Mouse (Mus musculus) lung, adult 2 months (tissue): ENCODE data around the gene Tm2d1.

Experiments used
- CTCF ChIP-seq: fragments of 200-500 bp; IDR thresholded peaks from 2 replicates; pipeline ENCODE4 v1.5.1; 2011; ENCODE audit warnings: mild to moderate bottlenecking, low read length, control low read depth; ENCODE audit not compliant: insufficient read depth
- POLR2A ChIP-seq: fragments of 200-500 bp; IDR thresholded peaks from 2 replicates; pipeline ENCODE4 v1.6.1; 2011; ENCODE audit warnings: low read depth, mild to moderate bottlenecking, control low read depth, low read length, borderline replicate concordance; ENCODE audit errors: extremely low read depth

DNA sequence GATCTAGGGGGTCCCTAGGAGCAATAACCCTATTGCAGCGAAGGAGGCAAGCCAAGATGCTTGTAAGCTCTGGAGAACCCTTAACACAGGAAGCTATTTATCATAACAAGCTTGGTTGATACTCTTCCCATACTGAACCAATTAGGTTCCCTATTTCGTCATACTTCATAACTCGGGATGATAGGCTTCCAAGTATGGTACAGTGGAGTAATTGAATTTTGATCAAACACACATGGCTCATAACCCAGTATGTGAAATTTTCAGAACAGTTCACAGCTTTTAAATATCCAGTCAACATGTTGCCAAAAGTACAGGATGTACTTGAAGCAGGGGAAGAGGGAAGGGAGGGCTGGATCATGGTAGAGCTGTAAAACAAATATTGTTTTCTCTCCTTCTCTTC lies 64.3 kb downstream of the Tm2d1 start:
- TF ChIP-seq POLR2A (no peak), CTCF (no peak)
